Mouse (Mus musculus) intestine, embryonic 14.5 days (tissue): ENCODE results near the gene Akap11. TPM values are rescaled to one million over a fixed set of nuclear protein-coding genes. Genes with fewer than 3 reads are reported as not detected.
"Not testable (repeated sequence)": the region's sequence is repeated elsewhere in the genome, so short reads cannot be mapped to it uniquely, and the experiment has no call there.

Experiments used
- ATAC-seq: fragments of 200-750 bp; cut with Nextera tagmentation; replicated peaks from 2 replicates; pipeline ENCODE4 v1.8.0; 2017; ENCODE audit warnings: low read depth, moderate number of reproducible peaks, moderate TSS enrichment, moderate library complexity; ENCODE audit not compliant: low FRiP score, low TSS enrichment
- DNase-seq: peaks from one replicate; pipeline ENCODE4 v3.0.0-alpha.2; 2018; ENCODE audit warnings: low spot score
- H3K27ac ChIP-seq: fragments of 300-500 bp; sonication (generic); 2 replicates; pipeline ENCODE4 v1.5.1; 2014; ENCODE audit warnings: low read depth, mild to moderate bottlenecking, control low read depth
- H3K27me3 ChIP-seq: fragments of 300-500 bp; sonication (generic); replicated peaks from 2 replicates; pipeline ENCODE4 v1.6.1; 2014; ENCODE audit warnings: low read length, control low read depth; ENCODE audit not compliant: control insufficient read depth, insufficient read depth
- H3K36me3 ChIP-seq: fragments of 300-500 bp; sonication (generic); 2 replicates; pipeline ENCODE4 v1.6.1; 2014; ENCODE audit warnings: low read length, control low read depth; ENCODE audit not compliant: control insufficient read depth, insufficient read depth
- H3K4me1 ChIP-seq: fragments of 300-500 bp; sonication (generic); replicated peaks from 2 replicates; pipeline ENCODE4 v1.6.1; 2014; ENCODE audit warnings: low read length, control low read depth, mixed read lengths; ENCODE audit not compliant: control insufficient read depth, insufficient read depth
- H3K4me2 ChIP-seq: fragments of 300-500 bp; sonication (generic); 2 replicates; pipeline ENCODE4 v1.6.1; 2014; ENCODE audit warnings: low read length
- H3K4me3 ChIP-seq: fragments of 300-500 bp; sonication (generic); 2 replicates; pipeline ENCODE4 v1.5.1; 2014; ENCODE audit warnings: low read depth, low read length, control low read depth, mixed read lengths
- H3K9ac ChIP-seq: fragments of 300-500 bp; sonication (generic); 2 replicates; pipeline ENCODE4 v1.6.1; 2014; ENCODE audit warnings: mild to moderate bottlenecking, low read length
- H3K9me3 ChIP-seq: fragments of 300-500 bp; sonication (generic); 2 replicates; pipeline ENCODE4 v1.6.1; 2016; ENCODE audit warnings: low read length, control low read depth; ENCODE audit not compliant: control insufficient read depth
- WGBS: fragments of 180-500 bp; shearing (Covaris S2); extraction: QIAGEN DNeasy Blood & Tissue Kit; methylation state at CpG from one replicate; pipeline ENCODE4 v1.1.7; 2014; 5-methylcytosine and 5-hydroxymethylcytosine counted together
- polyA plus RNA-seq: library from polyadenylated mRNA; unstranded; fragments of >200 nt; fragmentation: Nextera tagmentation; extraction: Ambion mirVana; gene quantifications from 2 replicates; pipeline ENCODE4 v1.2.1, GENCODE M21; 2014

Akap11 gene
- polyA plus RNA-seq, 1 experiment from 2014 or later, result 18.0 TPM

DNA sequence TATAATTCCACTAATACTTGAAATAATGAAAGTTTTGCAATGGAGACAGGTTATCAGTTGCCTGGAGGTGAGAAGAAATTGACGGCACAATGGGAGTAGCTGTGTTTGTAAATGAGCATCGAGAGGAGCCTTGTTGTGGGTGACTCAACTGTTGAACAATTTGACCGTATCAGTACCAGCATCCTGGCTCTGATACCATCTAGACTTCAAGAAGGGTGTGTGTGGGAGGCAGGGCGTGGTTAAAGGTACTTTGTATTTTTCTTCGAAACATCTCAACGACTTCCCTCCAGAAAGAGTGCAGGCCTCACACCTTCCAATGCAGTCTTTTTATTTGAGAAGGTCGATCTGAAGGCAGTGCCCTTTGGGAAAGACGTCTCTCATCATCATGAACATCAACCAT is 22.4 kb upstream of the Akap11 start:
- Histone ChIP-seq H3K4me3 (no peak overlapping the region), H3K36me3 (no peaks in the 10 kb centered on the region), H3K27ac (no peak overlapping the region), H3K9me3 (no peaks in the 10 kb centered on the region), H3K27me3 (no peaks in the 10 kb centered on the region), H3K4me1 (no peaks in the 10 kb centered on the region), H3K4me2 (no peak overlapping the region), H3K9ac (no peak overlapping the region)
- ATAC-seq, result no peak
- DNase-seq, result no peak
- 85% methylated on average over 8 of the region's 8 CpGs for WGBS

GRCm38 (mm10) chr14:78554830-78555229 is 18.2 kb upstream of the Akap11 start:
- not testable (repeated sequence) for H3K27ac ChIP-seq, H3K4me1 ChIP-seq, H3K4me3 ChIP-seq, H3K9me3 ChIP-seq, H3K36me3 ChIP-seq, H3K4me2 ChIP-seq, H3K27me3 ChIP-seq, ATAC-seq, DNase-seq, H3K9ac ChIP-seq
- WGBS, result 76% methylated on average over 3 of the region's 3 CpGs

DNA sequence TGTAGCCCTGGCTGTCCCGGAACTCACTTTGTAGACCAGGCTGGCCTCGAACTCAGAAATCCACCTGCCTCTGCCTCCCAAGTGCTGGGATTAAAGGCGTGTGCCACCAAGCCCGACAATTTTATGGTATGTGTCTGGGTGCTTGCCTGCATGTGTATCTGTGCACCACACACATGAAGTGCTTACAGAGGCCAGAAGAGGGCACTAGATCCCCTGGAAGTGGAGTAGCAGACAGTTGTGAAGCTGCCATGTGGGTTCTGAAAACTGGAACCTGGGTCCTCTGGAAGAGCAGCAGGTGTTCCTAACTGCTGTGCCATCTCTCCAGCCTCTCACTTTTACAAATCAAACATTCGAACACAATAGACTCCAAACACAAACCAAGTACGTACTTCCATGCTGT is 17.1 kb upstream of the Akap11 start:
- no peaks in the 10 kb centered on the region for H3K9me3 ChIP-seq
- H3K9ac ChIP-seq, result no peak overlapping the region
- no peak for ATAC-seq
- no peaks in the 10 kb centered on the region for H3K36me3 ChIP-seq
- no peak overlapping the region for H3K4me2 ChIP-seq
- peaks cover 4% of the 10 kb centered on the region; the same call in 1 of the 2 replicates for H3K4me1 ChIP-seq
- no peaks in the 10 kb centered on the region for H3K27me3 ChIP-seq
- no peak overlapping the region for H3K27ac ChIP-seq
- 92% methylated on average over 6 of the region's 6 CpGs for WGBS
- DNase-seq, result no peak
- no peak overlapping the region for H3K4me3 ChIP-seq

DNA sequence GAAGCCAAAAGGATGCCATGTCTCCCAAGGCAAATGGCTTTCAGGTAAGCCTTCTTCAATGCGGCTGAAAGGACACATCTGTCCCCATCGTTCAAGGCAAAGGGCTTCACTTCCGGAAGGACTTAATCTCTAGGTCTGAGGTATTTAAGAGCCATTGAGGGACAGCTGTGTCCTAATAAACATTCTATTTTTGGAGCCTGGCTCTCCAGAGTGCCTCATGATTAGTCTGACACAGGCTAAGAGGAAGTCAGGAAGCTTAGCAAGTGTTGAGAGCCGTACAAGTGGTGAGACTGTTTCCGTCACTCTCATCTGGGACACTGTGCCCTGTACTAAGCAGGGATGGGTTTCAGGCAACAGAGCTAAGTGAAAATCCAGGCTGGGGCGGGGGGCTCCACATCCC is 12.2 kb upstream of the Akap11 start:
- DNase-seq (no peak), ATAC-seq (no peak)
- Histone ChIP-seq H3K4me2 (no peak overlapping the region), H3K4me3 (no peak overlapping the region), H3K27me3 (no peaks in the 10 kb centered on the region), H3K9ac (no peak overlapping the region), H3K36me3 (no peaks in the 10 kb centered on the region), H3K9me3 (no peaks in the 10 kb centered on the region), H3K27ac (no peak overlapping the region), H3K4me1 (peaks cover 4% of the 10 kb centered on the region; the same call in 1 of the 2 replicates)
- WGBS, result 54% methylated on average over 6 of the region's 6 CpGs

DNA sequence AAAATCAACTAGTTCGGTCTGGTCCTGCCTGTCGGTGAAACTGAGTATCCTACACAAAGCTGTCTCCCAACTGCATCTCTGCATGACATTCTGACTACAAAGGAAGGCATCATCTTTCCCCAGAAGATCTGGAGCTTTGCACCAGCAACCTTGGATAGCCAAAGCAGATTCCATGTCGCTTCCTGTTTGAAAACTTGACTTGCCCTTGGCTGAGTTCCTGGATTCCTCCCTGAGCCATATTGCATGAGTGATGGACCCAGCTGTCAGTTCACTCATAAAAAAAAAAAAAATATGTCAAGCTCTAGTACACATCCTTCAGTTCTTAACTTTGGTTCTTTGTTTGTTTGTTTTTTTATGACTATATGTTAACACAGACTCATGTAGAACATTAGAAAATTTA is 4.7 kb upstream of the Akap11 start:
- ATAC-seq (no peak), DNase-seq (no peak)
- Histone ChIP-seq H3K9me3 (no peaks in the 10 kb centered on the region), H3K4me1 (peaks cover 9% of the 10 kb centered on the region; the same call in 1 of the 2 replicates), H3K36me3 (no peaks in the 10 kb centered on the region), H3K27me3 (no peaks in the 10 kb centered on the region), H3K27ac (no peak overlapping the region), H3K4me2 (no peak overlapping the region), H3K9ac (no peak overlapping the region), H3K4me3 (no peak overlapping the region)
- WGBS, result 65% methylated on average over 3 of the region's 3 CpGs

DNA sequence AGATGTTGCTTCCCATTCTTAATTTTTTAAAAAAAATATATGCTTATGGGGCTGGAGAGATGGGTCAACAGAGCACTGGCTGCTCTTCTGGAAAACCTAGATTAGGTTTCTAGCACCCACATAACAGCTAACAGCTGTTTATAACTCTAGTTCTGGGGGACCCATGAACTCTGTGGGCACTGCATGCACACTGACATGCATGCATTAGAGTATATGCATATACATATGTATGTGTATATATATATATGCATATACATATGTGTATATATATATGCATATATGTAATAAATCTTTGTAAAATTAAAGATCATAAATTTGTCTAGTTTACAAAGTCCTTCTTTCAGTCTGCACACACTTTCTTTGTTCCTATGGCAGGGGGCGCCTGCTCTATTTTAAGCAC is 3.2 kb upstream of the Akap11 start:
- H3K9ac ChIP-seq, result no peak overlapping the region
- no peak for DNase-seq
- 96% methylated on average over 1 of the region's 1 CpGs for WGBS
- H3K27ac ChIP-seq, result no peak overlapping the region
- no peaks in the 10 kb centered on the region for H3K9me3 ChIP-seq
- H3K4me1 ChIP-seq, result peaks cover 9% of the 10 kb centered on the region; the same call in 1 of the 2 replicates
- no peak overlapping the region for H3K4me2 ChIP-seq
- ATAC-seq, result no peak
- H3K36me3 ChIP-seq, result no peaks in the 10 kb centered on the region
- no peaks in the 10 kb centered on the region for H3K27me3 ChIP-seq
- no peak overlapping the region for H3K4me3 ChIP-seq

DNA sequence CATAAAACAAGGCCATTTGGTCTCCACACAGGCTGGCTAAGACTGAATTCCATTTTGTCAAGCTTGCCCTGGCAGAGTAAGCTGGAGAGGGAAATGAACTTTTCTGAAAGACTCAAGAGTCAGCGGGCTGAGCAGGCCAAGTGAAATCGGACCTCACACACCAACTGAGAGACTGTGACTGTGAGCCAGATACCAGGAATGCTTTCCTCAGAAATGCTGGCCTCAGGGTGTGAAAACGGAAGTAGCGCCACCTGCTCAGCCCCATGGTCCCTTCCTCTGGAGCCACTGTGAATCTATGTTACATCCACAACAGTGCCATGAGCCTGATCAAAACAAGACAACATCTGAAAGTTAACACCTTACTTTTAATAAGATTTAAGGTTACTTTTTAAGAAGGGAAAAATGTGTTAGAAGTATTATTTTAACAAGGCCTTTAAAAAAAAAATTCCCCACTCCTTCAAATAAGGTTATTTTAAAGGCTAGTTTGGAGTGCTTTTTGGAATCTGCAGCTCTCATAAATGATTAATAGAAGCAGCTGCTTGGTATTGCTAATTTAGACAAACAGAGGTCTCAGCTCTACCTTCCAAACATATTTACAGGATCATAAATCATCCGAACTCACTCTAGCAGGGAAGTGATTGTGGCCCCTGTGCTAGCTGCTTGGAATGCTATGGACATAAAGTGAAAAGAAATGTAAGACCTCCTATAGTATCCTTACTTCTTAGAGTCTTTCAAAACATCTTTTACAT is 2.1 kb upstream of the Akap11 start:
- Histone ChIP-seq H3K4me3 (no peak overlapping the region), H3K27ac (no peak overlapping the region), H3K4me1 (peaks cover 12% of the 10 kb centered on the region; the same call in 1 of the 2 replicates), H3K9ac (no peak overlapping the region), H3K9me3 (no peaks in the 10 kb centered on the region), H3K36me3 (no peaks in the 10 kb centered on the region), H3K27me3 (no peaks in the 10 kb centered on the region), H3K4me2 (no peak overlapping the region)
- DNase-seq, result no peak
- ATAC-seq, result no peak
- WGBS, result 33% methylated on average over 5 of the region's 5 CpGs

GRCm38 (mm10) chr14:78537551-78537950 is 943 bp upstream of the Akap11 start:
- ATAC-seq, result no peak
- DNase-seq, result no peak
- no peaks in the 10 kb centered on the region for H3K27me3 ChIP-seq
- H3K4me3 ChIP-seq, result peak overlapping the region; percentile 67
- peak overlapping the region; percentile 90 for H3K9ac ChIP-seq
- H3K4me1 ChIP-seq, result peaks cover 12% of the 10 kb centered on the region; the same call in 1 of the 2 replicates
- no peaks in the 10 kb centered on the region for H3K9me3 ChIP-seq
- H3K36me3 ChIP-seq, result no peaks in the 10 kb centered on the region
- H3K27ac ChIP-seq, result peak overlapping the region; percentile 80
- peak overlapping the region; percentile 82 for H3K4me2 ChIP-seq
- WGBS, result 52% methylated on average over 6 of the region's 6 CpGs

DNA sequence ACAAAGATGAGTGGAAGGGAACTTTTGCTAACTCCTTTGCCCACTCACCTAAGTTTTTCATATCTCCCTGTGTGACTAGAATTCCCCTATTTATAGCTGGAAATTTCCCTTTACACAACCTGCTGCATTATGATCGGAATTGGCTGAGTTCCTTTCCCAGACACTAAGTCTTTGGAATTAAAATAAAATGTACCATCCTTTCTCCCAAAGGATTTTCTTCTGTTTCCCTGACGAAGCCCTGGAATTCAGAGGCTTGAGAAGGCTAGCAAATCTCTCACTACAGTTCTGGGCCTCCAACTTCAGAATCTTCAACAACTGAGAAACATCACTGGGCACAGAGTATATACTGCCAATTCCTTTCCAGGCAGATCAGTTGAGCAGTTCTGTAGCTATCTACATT is 1.2 kb downstream of the Akap11 start:
- Histone ChIP-seq H3K27ac (no peak overlapping the region), H3K36me3 (no peaks in the 10 kb centered on the region), H3K9me3 (no peaks in the 10 kb centered on the region), H3K4me3 (peak overlapping the region; percentile 67), H3K27me3 (no peaks in the 10 kb centered on the region), H3K4me2 (peak overlapping the region; percentile 82), H3K4me1 (peaks cover 12% of the 10 kb centered on the region), H3K9ac (peak overlapping the region; percentile 90)
- no peak for DNase-seq
- ATAC-seq, result no peak
- WGBS, result 41% methylated on average over 2 of the region's 2 CpGs
